Mouse (Mus musculus) mesoderm, embryonic 11.5 days (tissue): Measurements from ENCODE around the gene Fstl4.

ENCODE experiments used
- DNase-seq: peaks from one replicate; pipeline ENCODE4 v3.0.0-alpha.2; 2012; ENCODE audit warnings: low read depth, low spot score

The Fstl4 gene

GRCm38 (mm10) chr11:53202459-53203250 lies 438.2 kb downstream of the Fstl4 start:
- DNase-seq: no peak

DNA sequence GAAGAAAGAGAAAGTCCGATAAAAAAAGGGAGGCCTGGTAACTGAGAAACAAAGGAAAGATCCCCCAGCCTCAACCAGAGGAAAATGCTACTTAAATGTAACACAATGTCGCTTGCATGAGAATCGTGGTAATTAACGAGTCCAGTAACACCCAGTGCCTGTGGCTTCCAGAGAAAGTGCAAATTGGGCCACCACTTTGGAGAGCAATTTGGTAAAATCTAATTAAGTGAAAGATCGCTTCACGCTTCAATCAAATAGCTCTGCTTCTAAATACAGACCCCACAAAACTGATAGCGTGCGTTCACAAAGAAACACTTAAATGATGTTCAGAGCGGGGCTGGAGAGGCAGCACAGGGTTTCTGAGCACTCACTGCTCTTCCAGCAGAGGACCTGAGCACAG lies 446.4 kb downstream of the Fstl4 start:
- DNase-seq: no peak

- no peak for DNase-seq
These were observed 464.6 kb downstream of the Fstl4 start for GRCm38 (mm10) chr11:53229011-53229410.

DNA sequence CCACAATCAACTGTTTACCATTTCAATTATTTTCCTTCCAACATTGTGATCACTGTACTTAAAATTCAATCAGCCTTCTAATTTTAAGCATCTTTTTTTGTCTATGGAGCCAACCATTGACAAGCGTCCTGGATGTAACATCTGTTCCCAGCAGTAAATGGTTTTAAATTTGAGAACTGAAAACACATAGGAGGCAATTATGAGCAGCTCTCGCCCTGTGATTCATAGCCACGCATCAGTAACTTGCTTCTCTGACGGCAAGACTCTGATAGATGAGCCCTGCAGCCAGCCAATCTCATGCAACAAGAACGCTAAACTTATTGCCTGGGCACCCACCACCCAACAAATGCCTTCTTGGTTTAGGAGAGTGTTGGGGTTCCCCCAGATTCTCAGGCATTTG lies 467.4 kb downstream of the Fstl4 start:
- DNase-seq: no peak

DNA sequence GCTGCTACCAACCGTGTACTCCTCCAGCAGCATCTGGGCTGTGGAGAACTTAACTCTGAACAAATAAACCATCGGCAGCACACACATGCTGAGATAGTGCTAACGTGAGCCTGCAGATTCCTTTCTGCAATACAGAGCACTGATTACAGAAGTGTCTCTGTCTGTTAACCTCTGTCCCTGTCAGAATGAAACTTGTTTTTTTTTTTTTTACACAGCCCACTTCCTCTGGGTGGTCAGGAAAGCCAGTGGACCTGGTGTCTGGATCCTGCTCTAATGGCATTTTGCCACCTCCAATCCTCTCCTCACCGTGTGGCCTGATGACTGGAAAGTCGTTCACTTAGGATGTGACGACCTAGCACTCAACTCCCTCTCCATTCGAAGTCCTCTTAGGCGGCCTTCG lies 469.2 kb downstream of the Fstl4 start:
- no peak for DNase-seq
